Mouse (Mus musculus): Measurements from ENCODE around the gene Ociad2.
A peak's percentile ranks its signal among the peaks of the same experiment; 100 is the strongest.
"Not testable (repeated sequence)": the region's sequence is repeated elsewhere in the genome, so short reads cannot be mapped to it uniquely, and the experiment has no call there.

Gene Ociad2

DNA sequence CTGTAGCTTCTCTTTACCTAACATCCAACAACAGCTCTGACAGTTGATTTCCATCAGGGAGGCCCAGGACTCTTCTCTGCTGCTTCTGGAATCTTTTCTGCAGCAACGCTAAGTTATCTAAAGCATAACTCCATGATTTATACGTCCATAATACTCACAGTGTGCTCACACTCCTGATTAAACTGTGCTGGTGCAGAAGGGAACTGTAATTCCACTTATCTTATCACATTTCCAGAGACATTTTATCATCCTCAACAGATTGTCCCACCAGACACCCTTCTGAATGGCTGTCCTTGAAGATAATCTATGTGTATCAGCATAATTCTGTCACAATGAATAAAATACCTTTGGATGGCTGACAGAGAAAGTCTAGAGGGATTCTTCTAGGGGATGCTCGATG is 13.2 kb upstream of the Ociad2 start:
- DNase-seq (ENCODE audit: extremely low read depth, low read depth): no peak

DNA sequence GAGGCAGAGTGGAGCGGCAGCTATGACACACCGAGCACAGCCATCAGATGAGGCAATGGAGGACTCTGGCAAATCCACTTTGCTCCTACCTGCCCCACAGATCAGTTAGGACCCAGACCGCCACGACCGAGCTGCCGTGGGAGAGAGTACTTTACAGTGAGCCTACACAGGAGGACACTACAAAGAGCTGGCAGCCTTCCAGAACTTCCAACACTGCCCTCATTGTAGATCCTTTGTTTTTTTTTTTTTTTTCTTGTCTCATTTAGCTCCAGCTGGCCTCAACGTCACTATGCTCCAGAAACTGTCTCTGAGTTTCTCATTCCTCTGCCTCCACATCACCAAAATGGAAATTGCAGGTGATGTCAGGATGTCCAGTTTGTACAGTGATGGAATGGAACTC is 12.7 kb upstream of the Ociad2 start:
- no peak for DNase-seq (ENCODE audit: extremely low read depth, low read depth)

DNA sequence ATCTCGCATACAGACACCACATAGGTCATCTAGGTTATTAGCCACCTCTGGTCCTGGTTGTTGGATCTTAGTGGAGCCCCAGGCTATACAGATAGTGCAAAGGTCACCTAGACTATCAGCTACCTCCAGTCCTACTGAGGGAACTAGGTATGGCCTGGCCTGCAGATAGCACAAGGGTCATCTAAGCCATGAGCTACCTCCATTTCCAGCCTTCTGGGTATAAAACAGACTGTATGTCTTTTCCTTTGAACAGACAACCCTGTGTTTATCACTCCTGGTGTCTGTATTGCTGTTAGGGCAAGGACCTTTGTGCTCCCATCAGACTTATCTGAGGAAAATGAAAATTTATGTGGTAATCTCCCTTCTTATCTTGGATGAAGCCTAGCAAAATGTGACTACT is 11.0 kb upstream of the Ociad2 start:
- DNase-seq (ENCODE audit: extremely low read depth, low read depth): no peak

DNA sequence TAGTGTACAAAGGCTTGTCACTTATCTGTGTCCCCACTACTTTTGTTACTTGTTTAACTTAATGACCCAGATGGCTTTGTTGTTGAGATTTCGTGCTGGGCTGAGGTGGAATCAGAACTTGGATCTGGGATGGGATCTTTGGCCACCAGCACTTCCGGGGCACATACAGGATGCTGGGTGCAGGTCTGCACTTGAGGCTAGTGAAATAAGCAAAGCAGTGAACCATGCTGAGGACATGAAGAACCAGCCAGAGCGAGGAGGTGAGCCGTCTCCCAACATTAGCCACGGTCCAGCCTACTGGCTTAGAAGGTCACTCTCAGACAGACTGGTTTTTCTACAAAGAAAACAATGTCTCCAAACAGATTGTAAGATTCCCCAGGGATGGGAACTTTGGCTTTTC is 8.7 kb upstream of the Ociad2 start:
- no peak for DNase-seq (ENCODE audit: extremely low read depth, low read depth)

DNA sequence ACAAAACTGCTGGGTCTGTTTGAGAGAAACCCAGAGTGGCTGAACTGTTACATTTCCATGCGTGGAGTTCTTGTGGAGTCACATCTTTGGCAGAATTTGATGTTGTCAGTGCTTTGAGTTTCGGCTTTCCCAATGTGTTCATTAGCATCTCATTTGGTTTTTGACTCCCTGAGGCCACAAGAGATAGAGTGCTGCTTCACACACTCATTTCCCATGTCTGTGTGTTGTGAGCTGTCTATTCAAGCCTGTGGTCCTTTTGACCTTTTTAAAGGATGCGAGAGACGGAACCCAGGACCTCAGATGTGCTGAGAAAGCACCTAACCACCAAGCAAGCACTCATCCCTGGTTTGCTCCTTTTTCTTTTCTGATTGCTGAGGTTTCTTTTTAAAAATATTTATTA is 4.4 kb upstream of the Ociad2 start:
- no peak for DNase-seq (ENCODE audit: extremely low read depth, low read depth)

DNA sequence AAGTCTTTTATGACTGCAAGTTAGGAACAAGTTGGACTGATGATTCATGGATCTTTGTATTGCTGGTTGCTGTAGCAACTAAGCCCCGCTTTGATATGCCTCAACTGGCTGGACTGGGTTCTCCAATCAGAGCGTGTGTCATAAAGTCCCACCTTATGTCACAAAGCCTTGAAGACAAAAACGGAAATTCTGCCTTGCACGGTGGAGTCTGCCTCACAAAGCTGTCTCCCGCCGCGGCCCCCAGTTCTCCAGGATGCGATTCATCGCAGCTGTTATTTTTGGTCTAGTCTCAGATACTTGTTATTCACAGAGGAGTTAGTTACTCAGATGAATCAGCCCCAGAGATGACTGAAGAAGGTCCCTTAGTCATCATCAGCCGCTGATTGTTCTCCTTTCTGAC is 3.5 kb upstream of the Ociad2 start:
- no peak for DNase-seq (ENCODE audit: extremely low read depth, low read depth)

DNA sequence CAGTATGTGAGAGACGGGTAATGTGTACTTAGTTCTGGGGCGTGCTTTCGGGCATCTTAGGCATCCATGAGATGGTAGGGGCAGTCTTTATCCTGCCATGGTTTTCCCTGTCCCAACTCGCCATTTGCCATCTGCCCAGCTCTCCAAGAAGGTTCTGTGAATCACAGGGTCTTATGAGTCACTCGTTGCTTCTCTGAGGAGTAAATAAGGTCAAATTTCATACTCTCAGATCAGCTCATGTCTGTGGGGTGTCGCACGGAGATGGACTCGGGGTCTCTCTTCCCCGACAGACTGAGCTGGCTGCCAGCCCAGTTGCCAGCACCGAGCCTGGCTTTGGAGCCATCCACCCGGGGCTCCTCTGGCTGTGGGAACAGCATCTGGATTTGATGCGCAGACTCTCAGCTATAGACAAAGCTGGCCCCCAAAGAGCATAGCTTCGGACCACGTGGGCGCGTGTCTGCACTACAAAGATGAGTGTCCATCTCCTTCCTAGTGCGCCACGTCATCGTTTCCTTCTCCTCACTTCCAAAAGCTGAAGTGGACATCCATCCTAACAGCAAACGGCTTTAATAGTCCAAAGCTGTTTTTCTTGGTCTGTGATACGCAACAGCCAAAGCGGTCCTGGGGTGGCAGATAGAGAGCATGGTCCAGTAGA is 2.0 kb upstream of the Ociad2 start:
- no peak for DNase-seq (ENCODE audit: extremely low read depth, low read depth)

DNA sequence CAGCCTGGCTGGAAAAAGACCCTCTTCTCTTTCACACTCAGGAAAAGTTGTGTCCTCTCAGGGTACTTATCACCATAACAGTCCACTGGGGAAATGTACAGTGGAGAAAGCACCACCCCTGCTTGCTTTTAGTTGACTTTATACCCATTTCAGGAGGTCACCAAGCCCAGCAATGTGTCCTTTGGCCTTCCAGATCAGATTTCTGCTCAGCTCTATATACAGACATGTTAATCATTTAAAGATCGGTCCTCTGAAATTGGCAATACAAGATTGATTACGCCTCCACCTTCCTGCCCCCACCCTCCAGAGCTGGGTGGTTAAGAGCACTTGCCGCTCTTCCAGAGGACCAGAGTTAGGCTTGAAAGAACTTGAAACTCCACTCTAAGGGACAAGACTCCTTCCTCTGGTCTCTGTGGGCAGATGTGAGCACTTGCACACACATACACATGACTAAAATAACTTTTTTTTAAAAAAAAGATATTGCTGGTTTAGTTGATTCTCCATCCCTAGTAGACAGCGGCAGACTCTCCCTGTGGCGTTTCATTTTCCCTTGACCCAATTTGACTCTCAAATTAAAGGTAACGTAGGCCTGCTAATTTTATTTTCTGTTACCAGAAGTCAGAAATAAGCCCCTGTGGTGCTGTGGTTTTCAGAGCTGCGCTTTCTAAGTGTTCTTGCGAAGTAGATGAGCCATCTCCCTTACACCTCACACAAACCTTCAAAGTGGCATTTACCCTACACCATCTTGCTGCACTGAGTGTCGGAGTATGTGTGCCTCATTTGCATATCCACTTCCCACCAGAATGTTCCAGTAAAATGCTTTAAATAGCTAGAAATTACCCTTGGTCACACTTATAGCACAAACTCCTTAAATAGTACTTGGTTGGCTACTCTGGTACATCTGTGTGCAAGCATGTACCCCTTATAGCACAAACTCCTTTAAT is 777 bp downstream of the Ociad2 start:
- DNase-seq (ENCODE audit: extremely low read depth, low read depth): no peak

DNA sequence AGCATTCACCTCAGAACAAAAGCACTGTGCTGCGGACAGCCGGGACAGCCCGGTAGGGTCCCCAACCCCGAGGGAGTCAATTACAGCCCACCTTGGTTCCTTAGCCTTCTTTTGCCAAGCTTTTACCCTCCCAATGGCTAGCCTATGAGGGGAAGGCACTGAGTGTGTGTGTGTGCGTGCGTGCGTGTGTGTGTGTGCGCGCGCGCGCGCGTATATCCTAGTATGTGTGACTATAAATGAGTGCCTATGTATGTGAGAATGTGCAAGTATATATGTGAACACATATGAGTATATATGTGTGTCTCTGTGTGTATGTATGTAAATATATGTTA is 2.0 kb downstream of the Ociad2 start:
- no peak for DNase-seq (ENCODE audit: extremely low read depth, low read depth)

DNA sequence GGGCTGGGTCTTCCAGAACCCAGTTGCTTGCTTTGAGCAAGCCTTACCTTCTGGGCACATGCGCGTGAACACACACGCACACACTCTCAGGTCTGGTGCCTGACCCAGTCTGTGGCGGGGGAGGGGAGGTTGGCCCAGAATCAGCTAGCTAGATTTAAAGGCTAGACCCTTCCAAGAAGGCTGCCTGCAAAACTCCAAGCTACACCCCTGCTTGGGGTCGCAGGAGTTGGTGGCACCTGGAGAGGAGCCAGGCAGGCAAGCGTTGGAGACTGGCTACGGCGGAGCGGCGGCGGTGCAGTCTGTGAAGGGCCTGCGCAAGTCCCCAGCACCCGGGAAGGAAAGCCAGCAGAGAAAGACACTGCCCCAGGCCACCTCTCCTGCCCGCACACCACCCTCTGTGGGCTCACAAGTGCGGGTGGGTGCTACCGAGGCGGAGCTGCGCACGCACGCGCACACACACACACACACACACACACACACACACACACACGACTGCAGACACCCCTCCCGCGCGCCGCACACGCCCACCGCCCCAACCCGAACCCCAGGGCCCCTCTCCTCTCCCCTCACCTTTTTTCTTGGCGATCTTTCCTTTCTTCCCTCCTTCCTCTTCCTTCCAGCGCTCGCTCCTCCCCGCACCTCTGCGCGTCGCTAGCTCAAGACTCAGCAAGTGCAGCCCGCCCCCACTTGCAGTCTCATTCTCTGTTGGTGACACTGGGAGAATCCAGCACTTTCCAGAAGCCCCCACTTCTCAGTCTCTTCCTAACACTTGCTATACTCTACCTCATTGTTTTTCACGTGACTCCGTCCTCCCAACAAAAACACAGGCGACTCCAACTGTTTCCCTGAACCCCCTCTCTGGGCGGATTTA is 2.6 kb downstream of the Ociad2 start:
- peak; percentile 46 for DNase-seq (ENCODE audit: extremely low read depth, low read depth)

DNA sequence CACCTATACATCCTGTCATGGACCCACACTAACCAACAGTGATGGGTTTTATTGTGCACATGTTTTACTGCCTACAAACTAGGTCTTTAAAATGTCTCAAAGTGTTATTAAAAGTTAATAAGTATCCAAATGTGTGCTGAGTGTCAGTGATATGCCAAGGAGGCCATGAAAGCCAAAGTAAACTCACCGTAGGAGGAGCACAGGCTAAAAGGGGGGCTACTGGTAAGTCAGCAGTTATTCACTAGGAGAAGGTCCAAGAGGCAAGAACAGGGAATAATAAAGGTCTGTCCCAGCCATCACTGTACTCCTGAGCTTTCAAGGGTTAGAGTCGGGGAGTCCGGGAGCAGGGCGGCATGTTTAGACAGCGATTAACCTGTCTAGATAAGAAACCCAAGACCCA is 4.4 kb downstream of the Ociad2 start:
- no peak for DNase-seq (ENCODE audit: extremely low read depth, low read depth)

DNA sequence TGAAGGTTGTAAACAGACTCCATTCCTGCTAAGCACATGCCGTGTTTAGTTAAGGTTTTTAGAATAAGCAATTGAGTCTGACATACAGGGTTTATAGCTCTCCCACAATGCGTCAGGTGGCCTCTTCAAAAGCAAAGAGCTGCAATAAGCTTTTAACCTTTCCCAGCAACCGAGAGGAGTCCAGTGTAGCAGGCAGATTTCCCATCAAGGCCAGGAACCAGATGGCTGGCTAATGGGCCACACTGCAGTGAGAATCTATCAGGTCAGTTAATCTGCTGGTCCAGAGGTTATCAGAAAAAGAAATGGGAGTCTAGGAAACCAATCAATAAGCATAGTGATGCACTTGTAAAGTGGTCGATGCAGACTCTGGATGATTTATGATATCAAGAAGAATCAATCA is 9.8 kb downstream of the Ociad2 start:
- DNase-seq (ENCODE audit: extremely low read depth, low read depth): no peak

DNA sequence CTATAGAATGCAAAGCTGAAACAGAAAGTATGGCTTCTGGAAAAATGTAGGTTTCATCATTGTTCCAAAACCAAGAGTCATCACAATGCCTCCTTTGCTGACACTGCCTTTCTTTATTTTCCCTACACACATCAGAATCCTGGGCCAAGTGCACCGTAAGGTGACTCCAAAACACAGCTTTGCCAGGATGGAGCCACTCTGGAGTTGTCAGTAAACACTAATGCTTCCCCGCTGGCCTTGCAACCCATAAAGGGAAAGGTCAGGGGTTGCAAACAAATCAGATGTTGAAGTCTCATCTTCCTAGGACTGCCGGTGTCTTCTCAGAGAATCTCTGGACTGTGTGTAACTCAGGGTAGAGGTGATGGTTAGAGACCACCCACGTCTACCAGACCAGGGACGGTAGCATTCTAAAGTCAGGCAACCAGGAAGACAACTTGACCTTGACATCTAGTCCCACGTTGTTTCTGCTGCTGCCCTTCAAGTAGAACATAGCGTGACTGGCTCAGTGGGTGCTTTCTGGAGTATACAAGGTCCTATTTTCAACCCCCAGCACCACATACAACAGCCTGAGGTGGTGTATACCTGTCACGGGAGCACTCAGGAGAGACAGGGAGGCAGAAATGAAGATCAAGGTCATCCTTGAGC is 16.2 kb downstream of the Ociad2 start:
- DNase-seq (ENCODE audit: extremely low read depth, low read depth): no peak

DNA sequence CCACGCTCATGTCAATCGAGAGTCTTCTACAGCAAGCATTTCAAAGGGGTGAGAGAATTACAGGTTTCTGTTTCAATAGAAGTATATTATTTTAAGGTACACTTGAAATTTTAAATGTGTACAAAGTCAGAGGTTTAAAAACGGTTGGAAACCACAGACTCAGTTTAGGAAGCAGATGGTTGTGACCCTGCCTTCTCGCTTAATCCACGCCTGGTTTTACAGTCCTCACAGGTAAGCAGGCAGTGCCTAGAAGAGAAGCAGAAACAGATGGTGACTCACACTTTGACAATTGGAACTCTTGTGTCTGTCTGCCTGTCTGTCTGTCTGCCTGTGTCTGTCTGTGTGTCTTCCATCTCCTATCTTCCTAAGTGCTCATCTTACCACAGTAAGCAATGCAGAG is 17.2 kb downstream of the Ociad2 start:
- DNase-seq (ENCODE audit: extremely low read depth, low read depth): no peak

DNA sequence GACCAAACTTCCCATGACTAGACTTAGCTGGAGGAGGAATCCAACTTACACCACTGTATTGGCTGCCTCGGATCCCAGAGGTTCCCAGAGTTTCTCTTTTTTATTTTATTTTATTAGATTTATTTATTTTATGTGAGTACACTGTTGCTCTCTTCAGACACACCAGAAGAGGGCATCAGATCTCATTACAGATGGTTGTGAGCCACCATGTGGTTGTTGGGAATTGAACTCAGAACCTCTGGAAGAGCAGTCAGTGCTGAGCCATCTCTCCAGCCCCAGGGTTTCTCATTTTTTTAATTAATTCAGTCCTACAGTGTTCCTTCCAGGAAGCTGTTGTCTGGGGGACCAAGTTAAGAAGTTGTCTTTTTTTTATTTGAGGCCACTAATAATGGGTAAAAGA is 18.1 kb downstream of the Ociad2 start:
- not testable (repeated sequence) for DNase-seq (ENCODE audit: extremely low read depth, low read depth)

DNA sequence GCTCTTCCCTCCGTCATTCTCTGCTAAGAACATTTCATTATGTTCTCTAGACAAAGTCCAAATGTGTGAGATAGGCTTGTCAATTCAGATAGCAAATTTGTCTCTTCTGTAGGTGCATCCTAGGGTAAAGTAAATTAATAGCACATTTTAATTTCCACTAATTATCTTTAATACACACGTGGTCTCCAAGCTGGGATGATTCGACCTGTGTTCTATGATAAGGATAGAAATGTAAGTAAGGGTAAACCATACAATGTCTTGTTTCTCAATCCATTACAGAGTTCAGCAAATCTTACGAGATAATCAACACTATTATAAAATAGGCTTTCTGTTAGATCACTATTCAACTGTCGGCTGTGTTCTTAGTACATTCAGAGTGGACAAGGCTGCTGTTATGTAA is 21.5 kb downstream of the Ociad2 start:
- DNase-seq (ENCODE audit: extremely low read depth, low read depth): no peak

DNA sequence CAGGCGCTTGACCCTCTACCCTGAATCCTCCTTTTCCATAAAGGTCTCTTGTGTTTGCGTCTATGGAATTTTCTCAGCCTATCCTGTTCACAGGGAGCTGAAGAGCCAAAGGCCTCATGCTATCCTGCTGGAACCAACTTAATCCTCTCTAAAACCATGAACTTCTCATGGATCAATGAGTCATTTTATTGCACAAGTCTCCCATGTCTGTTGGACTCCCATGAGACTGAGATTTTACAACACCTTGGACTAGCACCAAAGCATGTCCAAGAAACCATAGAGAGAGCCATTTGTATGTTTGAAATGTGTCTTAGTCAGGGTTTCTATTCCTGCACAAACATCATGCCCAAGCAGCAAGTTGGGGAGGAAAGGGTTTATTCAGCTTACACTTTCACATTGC is 26.2 kb downstream of the Ociad2 start:
- no peak for DNase-seq (ENCODE audit: extremely low read depth, low read depth)

DNA sequence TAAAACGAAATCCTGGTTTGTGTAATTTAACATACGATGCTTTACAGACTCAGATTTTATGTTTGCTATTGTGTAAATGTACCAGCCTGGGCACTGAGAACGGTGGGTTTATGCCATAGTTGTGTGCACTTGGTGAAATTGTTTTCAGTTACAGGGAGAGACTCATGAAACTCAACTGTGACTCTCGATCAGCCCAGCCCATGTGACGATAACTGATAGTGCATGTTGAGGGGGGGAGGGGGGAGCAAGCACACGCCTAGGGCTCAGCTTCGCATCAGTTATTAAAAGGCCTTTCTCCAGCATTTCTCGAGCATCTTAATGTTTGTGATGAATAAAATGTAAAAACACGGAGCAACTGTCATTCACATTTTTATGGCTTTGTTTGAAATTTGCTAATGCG is 27.2 kb downstream of the Ociad2 start:
- no peak for DNase-seq (ENCODE audit: extremely low read depth, low read depth)

DNA sequence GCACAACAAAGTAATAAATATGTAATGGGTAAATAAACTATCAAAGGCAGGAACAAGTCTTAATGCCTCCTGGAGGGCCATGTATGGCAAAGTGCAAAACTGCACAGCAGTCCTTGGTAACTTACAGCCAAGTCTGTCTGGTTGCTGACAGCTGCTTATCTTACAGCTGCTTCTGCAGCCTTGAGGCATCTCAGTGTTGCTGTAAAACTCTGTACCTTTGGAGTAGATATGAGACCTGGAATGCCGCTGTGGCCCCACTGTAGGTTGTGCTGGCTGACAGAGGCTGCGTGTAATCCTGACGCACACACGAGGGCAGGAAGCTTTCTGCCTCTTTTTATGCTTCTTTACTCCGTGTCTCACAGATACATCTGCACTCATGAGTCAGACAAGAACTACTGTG is 29.4 kb downstream of the Ociad2 start:
- DNase-seq (ENCODE audit: extremely low read depth, low read depth): no peak

DNA sequence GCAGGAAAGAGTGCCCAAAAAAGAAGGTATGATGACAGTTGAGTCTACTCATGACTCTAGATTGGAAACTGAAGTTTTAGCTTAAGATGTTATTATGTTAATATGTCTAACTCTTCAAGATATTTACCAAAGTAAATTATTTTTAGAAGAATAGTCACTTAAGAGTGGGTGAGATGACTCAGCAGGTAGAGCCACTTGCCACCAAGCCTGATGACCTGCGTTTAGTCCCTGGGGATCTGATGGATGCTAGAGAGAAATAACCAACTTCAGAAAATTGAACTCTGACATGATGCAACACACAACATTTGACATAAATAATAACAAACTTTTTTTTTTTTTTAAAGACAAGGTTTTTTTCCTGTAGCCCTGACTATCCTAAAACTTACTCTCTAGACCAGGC is 30.4 kb downstream of the Ociad2 start:
- DNase-seq (ENCODE audit: extremely low read depth, low read depth): no peak

DNA sequence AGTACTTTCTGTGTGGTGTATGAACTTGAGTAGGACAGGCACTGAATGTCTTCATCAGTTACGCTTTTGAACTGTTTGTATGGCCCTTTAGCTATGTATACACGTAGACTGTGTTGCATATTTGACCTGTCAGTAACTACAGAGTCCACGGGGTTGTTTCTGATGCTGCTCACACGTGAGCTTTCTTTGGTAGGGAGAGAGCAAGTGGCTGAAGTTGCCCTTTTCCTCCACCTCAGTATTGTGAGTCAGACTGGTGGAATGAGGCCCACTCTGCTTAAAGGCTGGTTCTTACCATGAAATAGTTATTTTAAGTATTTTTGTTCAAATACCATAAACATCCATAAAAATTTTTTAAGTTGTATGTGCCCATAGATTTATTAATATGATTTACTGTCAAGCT is 31.3 kb downstream of the Ociad2 start:
- DNase-seq (ENCODE audit: extremely low read depth, low read depth): no peak

DNA sequence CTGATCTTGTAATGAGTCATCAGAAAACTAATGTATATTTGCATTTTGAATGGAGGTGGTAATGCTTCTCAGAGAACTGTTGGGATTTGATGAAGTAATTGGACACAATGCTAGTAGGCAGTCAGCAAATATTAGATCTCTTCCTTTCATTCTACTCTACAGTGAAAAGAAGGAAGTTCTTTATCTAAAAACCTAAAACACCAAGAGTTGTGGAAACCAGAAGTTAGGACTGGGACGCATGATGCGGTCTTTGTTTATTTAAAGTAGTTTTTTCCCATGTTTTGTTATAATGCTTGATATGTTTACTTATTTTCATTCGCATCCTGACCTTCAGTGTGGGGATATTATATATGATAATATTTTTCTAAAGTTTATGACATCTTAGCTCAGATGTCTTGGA is 33.5 kb downstream of the Ociad2 start:
- DNase-seq (ENCODE audit: extremely low read depth, low read depth): peak; percentile 24
